Mouse (Mus musculus) thymus, adult 2 months (tissue): ENCODE results near the gene Gm13420.

Experiments
- CTCF ChIP-seq: fragments of 200-500 bp; IDR thresholded peaks from 2 replicates; pipeline ENCODE4 v1.5.1; 2012; ENCODE audit warnings: mild to moderate bottlenecking, control low read depth, low read length, moderate library complexity, borderline replicate concordance; ENCODE audit not compliant: control insufficient read depth, poor library complexity, insufficient read depth; ENCODE audit errors: extremely low read depth
- POLR2A ChIP-seq: fragments of 200-500 bp; IDR thresholded peaks from 2 replicates; pipeline ENCODE4 v1.6.1; 2012; ENCODE audit warnings: mild to moderate bottlenecking, low read length, control low read depth, moderate library complexity; ENCODE audit not compliant: control insufficient read depth, poor library complexity, insufficient read depth; ENCODE audit errors: extremely low read depth

DNA sequence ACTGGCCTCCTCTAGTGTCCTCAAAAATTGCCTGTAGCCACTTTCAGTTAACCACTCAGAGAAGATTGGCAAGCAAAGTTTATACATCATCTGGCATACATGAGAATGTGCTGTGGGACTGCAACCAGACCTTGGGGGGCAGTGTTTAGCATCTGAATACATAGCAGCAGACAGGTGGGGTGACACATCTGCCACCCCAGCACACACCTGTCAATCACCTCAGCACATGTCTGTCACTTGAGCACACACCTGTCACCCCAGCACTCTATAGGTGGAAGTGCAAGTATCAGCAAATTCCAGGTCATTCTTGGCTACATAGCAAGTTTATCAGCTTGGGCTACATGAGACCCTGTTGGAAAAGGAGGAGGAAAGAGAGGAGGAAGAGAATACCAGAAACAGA lies 4.2 kb upstream of the Gm13420 start:
- TF ChIP-seq POLR2A (no peak), CTCF (no peak)
